Mouse (Mus musculus) testis, adult 2 months (tissue): ENCODE data around the gene Zfp408.

Experiments used
- CTCF ChIP-seq: fragments of 200-500 bp; IDR thresholded peaks from 2 replicates; pipeline ENCODE4 v1.5.1; 2012; ENCODE audit warnings: low read depth, mild to moderate bottlenecking, inconsistent platforms, low read length, moderate library complexity; ENCODE audit not compliant: control insufficient read depth, insufficient read depth, insufficient replicate concordance
- POLR2A ChIP-seq: fragments of 200-500 bp; IDR thresholded peaks from 2 replicates; pipeline ENCODE4 v1.6.1; 2012; ENCODE audit warnings: low read depth, mild to moderate bottlenecking, inconsistent platforms, low read length, moderate library complexity; ENCODE audit not compliant: control insufficient read depth

DNA sequence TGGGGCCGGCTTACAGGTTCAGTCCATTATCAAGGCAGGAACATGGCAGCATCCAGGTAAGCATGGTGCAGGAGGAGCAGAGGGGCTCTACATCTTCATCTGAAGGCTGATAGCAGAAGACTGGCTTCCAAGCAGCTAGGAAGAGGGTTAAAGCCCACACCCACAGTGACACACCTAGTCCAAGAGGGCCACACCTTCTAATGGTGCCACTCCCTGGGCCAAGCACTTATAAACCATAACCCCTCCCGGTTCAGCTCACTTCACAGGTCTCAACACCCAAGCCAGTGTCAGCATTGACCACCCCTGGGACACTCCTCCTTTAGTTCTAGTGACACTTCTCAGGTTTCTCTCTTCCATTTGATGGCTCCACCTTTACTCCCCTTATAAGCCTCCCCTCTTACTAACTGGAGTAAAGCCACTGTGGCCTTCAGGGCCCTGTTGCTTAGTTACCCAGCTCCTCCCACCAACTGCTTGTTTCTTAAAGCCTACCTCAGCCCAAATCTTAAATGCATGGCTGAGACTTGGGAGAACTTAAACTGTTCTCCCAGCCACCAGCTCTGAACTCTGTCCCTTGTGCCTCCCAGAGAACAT lies 6.7 kb downstream of the Zfp408 start:
- TF ChIP-seq CTCF (no peak), POLR2A (no peak)
